Mouse (Mus musculus) frontal cortex, postnatal 10 days (tissue): ENCODE measurements around the gene Rpap3.
"Not testable (repeated sequence)": the region's sequence is repeated elsewhere in the genome, so short reads cannot be mapped to it uniquely, and the experiment has no call there.

Source experiments
- DNase-seq, 2 experiments: peaks; one replicate each; pipeline ENCODE4 v3.0.0; 2022; ENCODE audit warnings: low spot score in 2 of 2, mixed read lengths in 1 of 2

Rpap3 gene

DNA sequence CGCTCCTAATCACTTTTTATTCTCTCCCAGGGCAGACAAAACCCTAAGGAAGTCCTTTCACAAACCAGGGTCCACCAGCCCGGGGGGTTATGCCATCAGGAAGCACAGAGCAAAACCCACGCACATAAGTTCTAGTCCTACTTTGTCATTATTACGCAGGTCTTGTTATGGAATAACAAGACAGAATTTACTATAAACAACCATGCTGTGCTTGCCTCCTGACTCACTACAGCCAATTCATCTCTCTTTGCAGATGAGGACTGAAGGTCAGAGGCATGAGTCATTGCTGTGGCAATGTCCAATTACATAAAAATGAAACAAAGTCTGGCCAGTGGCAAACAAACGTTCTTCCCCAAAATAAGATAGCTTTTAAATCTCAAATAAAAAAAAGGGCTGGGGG, 12.2 kb downstream of the Rpap3 start:
- DNase-seq = no peak

DNA sequence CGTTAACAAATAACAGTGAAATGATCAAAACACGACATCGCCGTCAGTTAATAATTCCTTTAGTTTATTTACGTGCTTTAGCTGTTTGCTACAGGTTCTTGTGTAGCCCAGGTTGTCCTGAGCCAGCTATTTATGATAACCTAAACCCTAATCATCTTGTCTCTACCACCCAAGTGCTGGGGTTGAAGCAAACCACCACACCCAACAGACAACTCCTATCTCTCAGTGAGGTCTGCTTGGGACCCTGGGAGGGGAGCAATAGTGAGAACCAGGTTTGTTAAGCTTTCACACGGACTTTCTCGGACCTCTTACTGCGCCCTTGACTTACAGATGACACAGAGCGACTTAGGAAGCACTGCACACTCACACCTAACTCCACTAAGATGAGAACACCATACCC, 21.5 kb downstream of the Rpap3 start:
- no peak for DNase-seq

DNA sequence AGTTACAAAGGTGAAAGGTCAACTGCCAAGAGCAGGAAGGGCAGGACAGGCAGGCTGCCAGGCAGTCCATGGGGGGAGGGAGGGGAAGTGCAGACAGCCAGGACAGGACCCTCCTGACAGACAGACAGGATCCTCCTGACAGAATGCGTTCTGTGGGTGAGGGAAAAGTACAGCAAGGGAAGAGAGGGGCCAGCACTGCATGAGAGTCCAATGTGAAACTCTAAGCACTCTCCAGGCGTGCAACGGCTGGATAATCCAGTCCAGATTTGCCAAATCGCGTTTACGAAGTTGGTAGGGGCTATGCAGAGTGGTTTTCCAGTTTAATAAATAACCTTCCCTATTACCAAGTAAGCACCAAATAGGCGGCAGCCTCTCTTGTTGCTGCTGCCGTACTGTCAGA, 23.6 kb downstream of the Rpap3 start:
- no peak for DNase-seq

DNA sequence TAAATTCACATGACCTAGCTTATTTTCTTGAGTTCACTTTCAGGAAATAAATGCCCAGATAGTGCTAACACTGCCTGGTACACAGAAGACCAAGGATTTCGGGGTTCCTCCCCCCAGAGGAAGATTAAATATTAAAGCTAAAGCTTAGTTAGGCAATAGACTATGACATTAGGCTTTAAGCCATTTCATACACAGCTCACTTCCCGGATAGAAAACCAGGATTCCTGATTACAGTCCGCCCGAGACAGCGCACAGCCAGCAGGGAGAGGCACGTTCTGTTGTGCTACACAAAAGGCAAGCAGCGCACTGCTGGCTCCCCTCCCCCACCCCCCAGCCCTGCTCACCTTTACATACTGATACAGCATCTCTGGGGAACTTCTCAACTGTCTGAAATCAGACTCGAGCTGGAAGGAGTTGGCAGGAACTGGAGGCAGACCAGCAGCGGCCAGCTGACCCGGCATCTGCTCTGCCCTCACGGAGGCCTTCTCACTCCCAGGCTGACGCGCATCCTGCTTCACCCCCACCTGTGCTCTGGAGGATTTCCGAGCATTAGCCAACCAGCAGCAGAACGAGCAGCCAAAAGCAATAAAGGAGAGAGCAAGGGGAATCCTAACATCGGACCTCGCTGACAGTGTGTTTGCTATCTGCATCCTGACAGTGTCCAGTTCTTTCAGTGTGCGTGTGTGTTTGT, 25.5 kb downstream of the Rpap3 start:
- DNase-seq = no peak

DNA sequence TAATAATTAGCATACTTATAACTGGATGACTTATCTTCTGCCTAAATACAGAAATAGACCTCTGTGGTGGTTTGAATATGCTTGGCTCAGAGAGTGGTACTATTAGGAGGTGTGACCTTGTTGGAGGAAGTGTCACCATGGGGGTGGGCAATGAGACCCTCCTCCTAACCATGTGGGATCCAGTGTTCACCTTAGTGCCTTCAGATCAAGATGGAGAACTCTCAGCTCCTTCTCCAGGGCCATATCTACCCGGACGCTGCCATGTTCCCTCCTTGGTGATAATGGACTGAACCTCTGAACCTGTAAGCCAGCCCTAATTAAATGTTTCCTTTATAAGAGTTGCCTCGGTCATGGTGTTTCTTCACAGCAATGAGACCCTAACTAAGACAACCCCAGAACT, 28.3 kb downstream of the Rpap3 start:
- DNase-seq = no peak

DNA sequence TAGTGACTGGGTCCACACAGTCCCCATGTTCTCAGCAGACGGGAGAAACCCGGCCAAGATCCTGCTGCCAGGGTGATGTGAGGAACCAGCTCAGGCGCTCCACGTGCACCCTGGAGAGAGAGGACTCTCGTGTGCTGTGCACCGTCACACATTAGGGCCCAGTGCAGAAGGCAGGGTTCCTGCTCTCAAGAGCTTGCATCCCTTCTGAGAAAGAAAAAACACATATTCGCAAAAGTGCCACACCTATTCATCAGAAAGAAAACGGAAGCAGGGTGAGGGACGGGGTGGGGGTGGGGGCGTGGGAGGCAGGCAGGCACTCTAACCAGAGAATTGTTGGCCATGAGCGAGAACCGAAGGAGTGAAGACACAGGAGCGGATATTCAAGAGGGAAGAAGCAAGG, 29.7 kb downstream of the Rpap3 start:
- DNase-seq = no peak

DNA sequence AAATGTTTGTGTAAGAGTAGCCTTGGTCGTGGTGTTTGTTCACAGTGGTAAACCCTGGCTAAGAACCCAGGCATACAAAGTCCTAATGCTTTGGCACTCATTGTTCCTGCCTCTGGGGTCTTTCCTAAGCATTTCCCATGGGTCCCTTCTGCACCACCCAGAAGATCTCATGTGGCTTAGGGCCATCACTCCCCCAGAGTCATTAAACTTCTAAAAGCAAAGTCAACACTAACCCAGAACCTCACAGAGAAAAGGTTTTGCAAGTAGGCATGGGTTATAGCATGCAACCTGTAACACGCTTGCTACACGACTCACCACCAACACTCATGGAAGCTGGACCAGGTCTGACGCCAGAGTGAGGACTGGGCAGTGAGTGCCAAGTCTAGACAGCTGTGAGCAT, 31.2 kb downstream of the Rpap3 start:
- DNase-seq = no peak

DNA sequence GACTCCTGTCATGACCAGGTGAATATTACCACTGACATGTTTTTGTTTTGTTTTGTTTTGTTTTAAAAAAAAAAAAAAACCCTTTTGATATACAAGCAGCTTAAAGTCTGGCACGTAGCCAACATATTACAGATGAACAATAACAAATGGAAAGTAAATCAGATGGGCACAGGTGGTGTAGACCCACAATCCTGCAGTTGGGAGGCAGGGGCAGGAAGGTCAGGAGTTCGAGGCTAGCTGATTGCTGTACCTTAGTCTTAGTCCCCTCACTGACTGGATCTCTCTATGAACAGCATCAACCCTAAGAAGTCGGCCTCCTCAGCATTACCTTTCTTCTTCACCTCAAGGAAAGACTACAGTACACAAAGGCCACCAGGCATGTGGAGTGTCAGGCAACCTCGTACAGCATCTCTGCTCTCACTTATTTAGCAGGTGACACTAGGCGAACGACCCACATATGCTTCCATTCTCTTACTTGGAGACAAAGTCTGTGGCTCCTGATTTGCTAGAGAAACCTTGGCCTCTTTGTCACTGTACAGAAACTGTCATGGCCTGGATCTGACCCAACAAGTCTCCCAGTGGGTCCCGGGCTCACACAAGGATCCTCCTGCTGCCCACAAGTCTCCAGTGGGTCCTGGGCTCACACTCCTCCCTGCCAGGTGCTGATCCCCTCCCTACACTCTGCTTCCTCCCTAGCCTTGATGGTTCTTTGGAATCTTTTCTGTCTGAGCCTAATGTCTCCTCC, 32.2 kb downstream of the Rpap3 start:
- DNase-seq = no peak

DNA sequence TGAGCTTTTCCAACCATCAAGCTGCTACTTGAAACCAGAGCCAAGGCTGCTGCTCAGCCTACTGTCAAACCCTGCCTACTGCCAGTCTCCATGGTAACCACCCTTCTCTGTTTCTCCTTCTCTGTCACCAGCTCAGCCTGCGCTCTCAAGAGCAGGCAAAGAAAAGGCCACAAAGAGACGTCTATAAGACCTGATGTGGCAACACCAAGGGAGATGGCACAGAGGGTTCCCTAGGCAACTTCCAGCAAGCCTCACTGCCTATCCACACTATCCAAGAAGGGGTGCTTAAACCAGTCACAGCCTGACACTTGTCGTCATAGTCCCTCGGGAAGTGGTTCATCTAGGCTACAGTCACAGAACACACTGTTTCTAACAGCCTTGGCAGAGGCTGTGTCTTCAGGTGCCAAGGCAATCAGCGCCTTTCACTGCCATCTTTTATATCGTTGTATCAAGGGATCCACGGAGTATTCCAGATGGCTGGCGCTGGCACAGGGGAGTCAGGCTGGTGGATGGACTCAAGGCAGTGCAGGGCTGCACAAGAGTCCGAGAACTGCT, 33.3 kb downstream of the Rpap3 start:
- DNase-seq = peak; percentile 64 to 76

DNA sequence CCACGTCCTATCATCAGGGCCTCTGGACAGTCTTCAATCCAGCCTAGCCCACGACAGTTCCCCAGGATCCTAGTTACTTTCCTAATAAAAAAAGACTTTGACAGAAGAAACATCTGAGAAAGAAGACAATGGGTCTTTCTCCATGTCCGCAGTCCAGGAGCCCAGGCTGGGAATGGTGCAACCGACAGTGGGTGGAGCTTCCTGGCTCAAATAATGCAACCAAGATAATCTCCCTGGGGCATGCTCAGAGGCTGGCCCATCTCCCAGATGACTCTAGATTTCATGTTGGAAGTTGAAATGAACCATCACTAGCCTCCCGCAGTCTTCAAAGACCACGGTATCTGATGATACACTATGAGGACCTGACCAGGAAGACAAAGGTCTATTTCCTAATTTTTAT, 35.1 kb downstream of the Rpap3 start:
- no peak for DNase-seq

DNA sequence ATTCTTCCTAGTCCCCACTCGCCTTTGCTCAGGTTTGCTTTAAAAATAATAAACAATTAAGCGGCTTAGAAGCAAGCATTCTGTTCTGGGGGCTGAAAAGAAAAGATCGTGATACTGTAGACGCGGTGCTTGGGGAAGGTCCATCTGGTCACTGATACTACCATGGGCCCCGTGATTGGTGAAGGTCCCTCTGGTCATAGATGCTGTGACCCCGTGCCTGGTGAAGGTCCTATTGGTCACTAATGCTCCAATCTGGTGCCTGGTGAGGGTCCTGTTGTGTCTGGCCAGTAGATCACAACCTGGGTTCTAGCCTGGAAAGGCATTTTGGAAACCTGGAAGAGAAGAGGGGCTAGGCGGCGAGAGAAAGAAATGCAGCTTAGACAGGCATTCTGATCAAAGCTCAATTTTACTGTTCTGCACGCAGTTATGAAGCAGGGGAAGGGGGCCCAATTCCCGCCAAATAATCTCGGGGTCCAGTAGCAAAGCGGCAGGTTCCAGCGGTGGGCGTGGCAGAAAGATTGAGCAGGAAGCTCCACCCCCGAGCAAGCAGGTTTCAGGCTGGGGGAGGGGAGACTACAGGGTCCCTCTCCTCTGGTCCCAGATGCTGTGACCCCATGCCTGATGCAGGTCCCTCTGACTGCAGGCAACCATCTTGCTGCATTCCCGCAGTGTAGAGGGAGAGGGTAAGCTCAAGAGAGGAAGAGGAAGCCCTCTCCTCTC, 37.3 kb downstream of the Rpap3 start:
- not testable (repeated sequence) for DNase-seq

DNA sequence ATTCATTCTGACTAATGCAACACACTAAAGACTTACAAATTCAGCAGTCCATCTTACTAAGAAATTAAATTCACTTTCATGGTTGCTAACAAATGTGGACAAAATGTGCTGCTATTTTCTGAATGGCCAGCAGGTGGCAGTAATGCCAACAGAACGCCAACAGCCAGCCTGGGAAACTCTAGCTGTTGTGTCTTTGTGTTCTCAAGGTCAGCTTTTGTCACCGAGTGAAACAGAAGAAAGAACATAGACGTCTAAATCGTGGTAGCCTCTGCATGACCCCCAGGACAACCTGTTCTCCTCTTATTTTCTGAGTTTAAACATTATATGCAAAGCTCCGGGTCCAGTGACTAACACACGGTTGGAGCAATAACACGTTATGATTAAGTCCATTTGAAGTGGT, 38.2 kb downstream of the Rpap3 start:
- peak in 1 of 2 experiments; percentile 57 for DNase-seq

DNA sequence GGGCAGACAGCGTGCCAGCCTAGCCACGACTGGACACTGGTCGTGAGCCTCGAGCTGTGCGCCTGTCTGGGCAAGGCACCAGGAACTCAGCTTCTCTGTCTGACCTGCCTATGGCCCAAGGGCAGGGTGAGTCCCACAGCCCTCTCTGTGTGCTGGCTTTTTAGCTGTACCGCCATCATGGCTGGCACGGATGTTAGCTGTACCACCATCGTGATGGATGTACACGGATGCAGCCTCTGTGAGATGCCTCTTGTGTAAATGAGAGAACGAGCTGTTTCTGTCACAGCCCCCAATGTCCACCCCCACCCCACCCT, 39.2 kb downstream of the Rpap3 start:
- DNase-seq = no peak

DNA sequence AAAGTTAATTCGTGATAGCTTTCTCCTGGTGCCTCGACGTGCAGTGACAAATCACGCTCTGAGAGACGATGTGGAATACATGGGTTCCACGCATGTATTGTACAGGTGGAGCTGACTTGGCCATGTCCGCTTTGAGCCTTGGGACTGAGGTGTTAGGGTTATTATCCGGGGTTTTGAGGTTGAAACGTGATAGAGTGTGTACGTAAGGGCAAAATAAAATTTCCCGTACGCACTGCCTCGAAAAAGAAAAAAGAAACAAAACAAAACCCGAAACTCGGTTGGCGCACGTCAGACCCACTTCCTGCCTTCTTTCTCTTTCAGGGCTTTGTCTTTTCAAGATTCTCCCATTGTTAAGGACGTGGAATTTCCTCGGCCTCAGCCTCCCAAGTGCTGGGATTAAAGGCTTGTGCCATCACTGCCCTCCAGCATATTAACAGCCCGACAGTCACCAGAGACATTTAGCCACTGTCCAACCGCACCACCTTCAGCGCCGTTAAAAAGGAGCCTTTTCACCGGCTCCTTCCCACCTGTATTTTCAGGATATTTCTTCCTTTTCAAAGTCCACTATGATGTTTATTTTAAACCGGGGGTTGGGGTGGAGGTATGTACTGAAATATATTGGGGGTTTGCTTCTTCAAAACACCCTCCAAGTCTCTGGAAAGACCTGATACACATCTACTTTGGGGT, 39.7 kb downstream of the Rpap3 start:
- DNase-seq = no peak

DNA sequence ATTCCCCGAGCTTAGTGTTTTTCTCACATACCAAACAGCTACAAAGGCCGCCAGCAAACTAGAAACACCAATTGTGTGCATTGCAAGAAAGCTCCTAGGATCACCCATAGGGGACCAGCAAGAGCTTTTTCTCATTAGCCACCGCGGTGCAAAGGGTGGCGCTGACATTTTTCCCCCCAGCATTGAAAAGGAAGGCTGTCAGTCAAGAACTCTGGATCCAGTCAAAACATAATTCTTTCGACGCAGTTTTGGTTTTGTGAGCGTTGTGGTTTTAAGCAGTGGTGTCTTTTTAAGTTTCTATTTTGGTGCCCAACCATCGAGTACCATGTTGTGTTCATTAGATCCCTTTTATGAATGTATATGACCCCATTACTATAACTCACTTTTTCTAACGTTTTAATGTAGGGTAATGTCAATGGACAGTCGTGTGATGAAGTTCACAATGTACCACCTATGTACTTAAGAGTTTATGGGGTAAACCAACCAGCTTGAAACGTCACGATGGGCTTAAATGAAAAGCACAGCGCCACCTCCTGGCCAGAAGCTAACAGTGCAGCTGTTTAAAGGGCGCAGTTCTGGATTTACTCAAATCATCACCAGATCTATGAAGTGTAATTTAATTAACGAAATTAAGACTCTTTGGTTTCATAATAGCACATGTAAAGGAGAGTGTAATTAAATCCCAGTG, 40.5 kb downstream of the Rpap3 start:
- peak in 1 of 2 experiments; percentile 3 for DNase-seq

DNA sequence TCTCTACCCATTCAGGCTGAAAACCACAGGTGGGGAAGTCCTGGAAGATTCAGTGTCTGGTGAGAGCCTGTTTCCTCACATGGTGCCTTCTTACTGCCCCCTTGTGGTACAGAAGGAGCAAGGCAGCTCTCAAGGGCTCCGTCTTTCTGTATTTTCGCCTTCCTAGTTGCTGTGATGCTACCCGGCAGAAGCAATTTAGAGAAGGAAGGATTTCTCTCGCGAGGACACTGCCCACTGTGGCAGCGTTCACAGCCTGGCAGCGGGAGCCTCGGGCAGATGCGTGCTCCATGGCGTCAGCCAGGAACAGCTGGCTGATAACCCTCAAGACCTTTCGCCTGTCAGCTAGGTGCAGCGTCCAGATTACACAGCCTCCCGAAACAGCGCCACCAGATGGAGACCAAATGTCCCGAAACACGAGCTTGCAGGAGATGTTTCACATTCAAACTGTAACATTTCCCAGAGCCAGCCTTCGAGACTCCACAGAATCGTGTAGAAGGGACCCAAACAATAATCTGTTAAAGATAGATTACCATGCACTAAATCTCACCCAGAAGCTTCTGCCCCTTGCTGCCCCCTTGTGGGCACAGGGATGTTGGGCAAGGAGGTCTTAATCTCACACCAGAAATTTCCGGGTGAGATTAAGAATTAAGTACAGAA, 41.7 kb downstream of the Rpap3 start:
- peak; percentile 43 to 63 for DNase-seq

DNA sequence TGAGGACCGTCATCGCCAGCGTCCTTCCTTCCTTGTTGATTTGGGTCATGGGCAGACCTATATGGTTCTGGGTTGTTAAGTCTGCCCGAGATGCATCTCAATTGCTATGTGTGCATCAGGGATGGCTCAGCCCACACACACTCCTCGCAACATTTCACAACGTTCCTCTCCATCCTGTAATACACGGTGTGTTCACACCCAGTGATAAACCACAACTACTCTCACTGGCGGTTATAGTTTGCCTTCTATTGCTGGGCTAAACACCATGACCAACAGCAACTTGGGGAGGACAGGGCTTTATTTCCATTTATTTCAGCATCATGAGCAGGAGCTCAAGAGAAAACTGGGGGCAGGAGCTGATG, 46.9 kb downstream of the Rpap3 start:
- DNase-seq = no peak

DNA sequence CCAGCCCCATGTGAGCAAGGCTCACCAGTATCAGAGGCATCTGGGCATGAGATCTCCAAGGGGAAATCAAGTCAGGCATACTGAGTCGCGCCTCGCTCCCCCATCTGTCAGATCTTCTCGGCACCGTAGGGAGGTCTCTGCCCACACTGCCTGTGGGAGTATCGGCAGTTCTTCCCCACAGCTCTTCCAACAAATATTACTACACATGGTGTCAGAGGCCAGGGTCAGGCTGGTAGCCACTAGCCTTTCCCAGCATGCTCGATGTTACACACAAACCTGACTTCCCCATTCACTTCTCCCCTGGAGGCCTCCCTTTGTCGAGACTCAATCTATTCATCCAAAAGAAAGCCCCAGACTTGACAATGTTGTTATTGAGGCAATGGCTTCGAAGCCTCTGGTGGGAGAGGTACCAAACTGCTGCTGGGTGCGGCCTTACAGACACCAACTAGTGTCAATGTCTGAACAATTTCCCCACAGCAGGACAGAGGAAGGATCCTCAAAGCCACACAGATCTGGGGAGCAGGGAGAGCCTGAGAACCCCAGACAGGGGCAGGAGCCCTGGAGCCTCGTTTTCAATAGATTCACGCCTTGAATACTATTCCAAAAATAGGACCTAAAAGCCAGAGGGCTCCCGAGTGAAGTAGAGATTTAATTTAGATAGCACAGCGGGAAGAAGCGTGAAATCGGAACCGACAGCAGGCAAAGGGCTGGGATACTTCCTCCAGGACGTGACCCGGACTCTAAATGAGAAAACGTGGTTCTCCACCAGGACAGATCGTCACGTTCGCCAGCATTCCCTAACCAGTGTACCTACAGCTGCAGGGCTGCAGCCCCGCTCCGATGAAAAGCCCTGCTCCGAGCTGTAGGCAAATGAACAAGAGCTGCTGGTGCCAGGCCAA, 47.5 kb downstream of the Rpap3 start:
- no peak for DNase-seq

DNA sequence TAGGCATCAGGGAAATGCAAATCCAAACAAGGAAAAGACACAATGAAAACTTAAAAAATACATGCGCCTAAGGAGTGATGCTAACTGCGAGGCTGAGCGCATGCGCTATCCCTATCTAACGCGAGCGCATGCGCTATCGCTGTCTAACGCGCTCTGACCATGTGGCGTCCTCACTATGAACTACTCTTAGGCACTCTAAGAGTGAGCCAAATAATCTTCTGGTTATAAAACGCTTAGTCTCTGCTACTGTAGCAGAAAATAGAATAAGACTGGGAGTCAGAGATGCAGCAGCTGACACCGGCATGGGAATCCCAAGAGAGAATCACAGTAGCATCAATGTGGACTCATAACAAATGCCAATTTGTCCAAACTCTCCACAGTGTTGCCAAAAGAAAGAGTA, 48.2 kb downstream of the Rpap3 start:
- DNase-seq = no peak

DNA sequence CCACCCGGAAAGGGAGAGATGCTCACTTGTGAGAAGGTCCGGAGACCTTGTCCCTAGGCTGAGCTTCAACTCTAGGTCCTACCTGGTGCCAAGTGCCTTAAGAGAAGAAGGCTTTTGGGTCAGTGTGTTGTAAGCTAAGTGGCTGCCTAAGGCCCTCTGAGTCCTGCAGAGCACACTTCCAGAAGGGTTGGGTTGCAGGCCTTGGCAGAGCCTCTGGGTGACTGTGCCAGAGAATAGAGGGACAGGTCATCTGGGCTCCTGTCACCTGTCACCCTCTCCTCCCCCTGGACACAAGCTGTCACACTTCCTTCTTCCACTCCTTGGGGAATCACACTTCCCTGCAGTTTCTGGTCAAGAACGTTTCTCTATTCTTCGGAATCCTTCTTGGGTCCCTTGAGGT, 55.9 kb downstream of the Rpap3 start:
- no peak for DNase-seq
